Mouse (Mus musculus) heart, embryonic 16.5 days (tissue): ENCODE data around the gene Tspan9. TPM values are rescaled to one million over a fixed set of nuclear protein-coding genes. Genes with fewer than 3 reads are reported as not detected.

ENCODE experiments used
- ATAC-seq: fragments of 200-750 bp; cut with Nextera tagmentation; replicated peaks from 2 replicates; pipeline ENCODE4 v1.8.0; 2017; ENCODE audit warnings: moderate number of reproducible peaks; ENCODE audit not compliant: insufficient read depth, low FRiP score; ENCODE audit errors: extremely low read depth
- H3K27ac ChIP-seq: fragments of 300-500 bp; sonication (generic); 2 replicates; pipeline ENCODE4 v1.5.1; 2014; ENCODE audit warnings: mild to moderate bottlenecking, low read length, control low read depth, moderate library complexity
- H3K27me3 ChIP-seq: fragments of 300-500 bp; sonication (generic); 2 replicates; pipeline ENCODE4 v1.6.1; 2014; ENCODE audit warnings: low read length, mixed read lengths; ENCODE audit not compliant: control insufficient read depth, insufficient read depth
- H3K36me3 ChIP-seq: fragments of 300-500 bp; sonication (generic); 2 replicates; pipeline ENCODE4 v1.6.1; 2014; ENCODE audit not compliant: control insufficient read depth, insufficient read depth
- H3K4me1 ChIP-seq: fragments of 300-500 bp; sonication (generic); 2 replicates; pipeline ENCODE4 v1.6.1; 2014; ENCODE audit warnings: low read length, mixed read lengths; ENCODE audit not compliant: control insufficient read depth, insufficient read depth
- H3K4me2 ChIP-seq: fragments of 300-500 bp; sonication (generic); 2 replicates; pipeline ENCODE4 v1.6.1; 2014; ENCODE audit warnings: low read depth, mild to moderate bottlenecking, control low read depth, low read length
- H3K4me3 ChIP-seq: fragments of 300-500 bp; sonication (generic); 2 replicates; pipeline ENCODE4 v1.5.1; 2014; ENCODE audit warnings: mild to moderate bottlenecking, control low read depth, low read length
- H3K9ac ChIP-seq: fragments of 300-500 bp; sonication (generic); 2 replicates; pipeline ENCODE4 v1.6.1; 2014; ENCODE audit warnings: low read length, control low read depth
- H3K9me3 ChIP-seq: fragments of 300-500 bp; sonication (generic); replicated peaks from 2 replicates; pipeline ENCODE4 v1.6.1; 2016; ENCODE audit warnings: low read length; ENCODE audit not compliant: control insufficient read depth
- whole genome bisulfite sequencing: fragments of 180-500 bp; shearing (Covaris S2); extraction: QIAGEN DNeasy Blood & Tissue Kit; methylation state at CpG from one replicate; pipeline ENCODE4 v1.1.7; 2014; 5-methylcytosine and 5-hydroxymethylcytosine counted together
- polyA plus RNA-seq: library from polyadenylated mRNA; unstranded; fragments of >200 nt; fragmentation: Nextera tagmentation; extraction: Ambion mirVana; gene quantifications from 2 replicates; pipeline ENCODE4 v1.2.1, GENCODE M21; 2015

The Tspan9 gene
- polyA plus RNA-seq, 1 experiment from 2014 or later = 138 TPM

DNA sequence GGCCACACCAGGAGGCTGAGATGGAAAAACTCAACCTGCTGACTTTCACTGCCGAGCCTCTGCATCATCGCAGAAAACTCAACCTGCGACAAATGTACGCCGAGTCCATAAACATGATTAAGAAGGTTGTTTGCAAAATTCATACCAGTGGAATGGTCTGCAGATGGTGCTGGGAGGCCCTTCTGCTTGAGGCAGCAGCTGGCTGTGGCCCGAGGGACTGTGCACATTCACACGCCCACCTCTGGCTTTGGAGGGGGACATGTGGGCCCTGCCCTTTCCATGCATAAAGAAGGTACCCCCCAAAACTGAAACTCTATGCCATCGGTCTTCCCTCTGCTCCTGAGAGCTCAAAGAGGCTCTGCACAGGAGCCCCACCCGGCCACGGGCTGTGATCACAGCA is 141.3 kb downstream of the Tspan9 start:
- no peak for ATAC-seq
- Histone ChIP-seq H3K27me3 (no peaks in the 10 kb centered on the region), H3K4me3 (no peak overlapping the region), H3K4me2 (no peak overlapping the region), H3K9ac (0 out of 2 replicates have a peak overlapping the region, but pooled peaks have one; percentile 24), H3K4me1 (peaks cover 45% of the 10 kb centered on the region), H3K27ac (no peak overlapping the region; the same call in 1 of the 2 replicates), H3K36me3 (0 out of 2 replicates have a peak, but pooled peaks cover 5% of the 10 kb centered on the region), H3K9me3 (no peaks in the 10 kb centered on the region)
- 75% methylated on average over 10 of the region's 10 CpGs for WGBS

- Histone ChIP-seq H3K27ac (peak overlapping the region; percentile 1; the same call in 1 of the 2 replicates), H3K4me3 (no peak overlapping the region), H3K27me3 (no peaks in the 10 kb centered on the region), H3K4me2 (no peak overlapping the region), H3K9ac (no peak overlapping the region), H3K9me3 (no peaks in the 10 kb centered on the region), H3K4me1 (peaks cover 44% of the 10 kb centered on the region), H3K36me3 (0 out of 2 replicates have a peak, but pooled peaks cover 5% of the 10 kb centered on the region)
- WGBS = 79% methylated on average over 1 of the region's 1 CpGs
- ATAC-seq = no peak
These were observed 141.8 kb downstream of the Tspan9 start for GRCm38 (mm10) chr6:128001587-128001986.

GRCm38 (mm10) chr6:128000777-128001176 is 142.6 kb downstream of the Tspan9 start:
- Histone ChIP-seq H3K4me2 (no peak overlapping the region), H3K27ac (no peak overlapping the region), H3K36me3 (0 out of 2 replicates have a peak, but pooled peaks cover 5% of the 10 kb centered on the region), H3K9ac (no peak overlapping the region), H3K4me3 (no peak overlapping the region), H3K9me3 (no peaks in the 10 kb centered on the region), H3K27me3 (no peaks in the 10 kb centered on the region), H3K4me1 (peaks cover 36% of the 10 kb centered on the region)
- no peak for ATAC-seq
- 69% methylated on average over 3 of the region's 3 CpGs for WGBS

- Histone ChIP-seq H3K36me3 (0 out of 2 replicates have a peak, but pooled peaks cover 5% of the 10 kb centered on the region), H3K27me3 (no peaks in the 10 kb centered on the region), H3K27ac (no peak overlapping the region), H3K4me3 (no peak overlapping the region), H3K4me1 (peaks cover 23% of the 10 kb centered on the region), H3K9ac (no peak overlapping the region), H3K9me3 (no peaks in the 10 kb centered on the region), H3K4me2 (no peak overlapping the region)
- no peak for ATAC-seq
- WGBS = 57% methylated on average over 2 of the region's 2 CpGs
These were observed 144.3 kb downstream of the Tspan9 start for GRCm38 (mm10) chr6:127999118-127999517.

GRCm38 (mm10) chr6:127996928-127997327 is 146.5 kb downstream of the Tspan9 start:
- H3K4me2 ChIP-seq = no peak overlapping the region
- WGBS = 87% methylated on average over 4 of the region's 5 CpGs
- H3K9ac ChIP-seq = no peak overlapping the region
- no peak for ATAC-seq
- peaks cover 24% of the 10 kb centered on the region for H3K4me1 ChIP-seq
- no peaks in the 10 kb centered on the region for H3K9me3 ChIP-seq
- H3K27me3 ChIP-seq = no peaks in the 10 kb centered on the region
- H3K27ac ChIP-seq = no peak overlapping the region
- H3K4me3 ChIP-seq = no peak overlapping the region
- H3K36me3 ChIP-seq = peaks cover 9% of the 10 kb centered on the region; the same call in 1 of the 2 replicates

DNA sequence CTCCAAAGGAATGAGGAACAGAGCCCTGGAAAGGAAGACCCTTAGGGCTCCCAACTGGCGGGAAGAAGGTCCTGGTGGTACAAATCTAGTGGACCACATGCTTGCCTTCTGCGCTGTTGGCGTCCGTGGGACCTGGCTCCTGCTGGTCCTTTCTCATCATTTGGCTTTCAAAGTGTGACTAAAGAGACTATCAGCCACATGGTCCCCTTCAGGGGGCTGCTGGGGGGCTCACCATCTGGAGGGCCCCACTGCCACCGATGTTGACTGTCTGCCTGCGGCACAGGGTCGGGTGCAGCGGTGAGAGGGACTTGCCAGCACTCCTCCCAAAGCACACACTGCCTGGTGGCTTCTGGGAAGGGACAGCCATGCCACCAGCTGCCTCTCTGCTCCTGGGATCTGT is 150.4 kb downstream of the Tspan9 start:
- no peak overlapping the region for H3K4me3 ChIP-seq
- 78% methylated on average over 8 of the region's 8 CpGs for WGBS
- no peak overlapping the region for H3K9ac ChIP-seq
- no peaks in the 10 kb centered on the region for H3K27me3 ChIP-seq
- no peak overlapping the region for H3K4me2 ChIP-seq
- H3K36me3 ChIP-seq = peaks cover 7% of the 10 kb centered on the region; the same call in 1 of the 2 replicates
- ATAC-seq = no peak
- no peaks in the 10 kb centered on the region for H3K9me3 ChIP-seq
- no peak overlapping the region; the same call in 1 of the 2 replicates for H3K27ac ChIP-seq
- peaks cover 53% of the 10 kb centered on the region for H3K4me1 ChIP-seq

- Histone ChIP-seq H3K27me3 (no peaks in the 10 kb centered on the region), H3K27ac (peak overlapping the region; percentile 99), H3K4me2 (peak overlapping the region; percentile 62), H3K4me3 (peak overlapping the region; percentile 51; the same call in 1 of the 2 replicates), H3K36me3 (peaks cover 3% of the 10 kb centered on the region; the same call in 1 of the 2 replicates), H3K4me1 (peaks cover 67% of the 10 kb centered on the region), H3K9me3 (no peaks in the 10 kb centered on the region), H3K9ac (peak overlapping the region; percentile 77)
- peak; percentile 35 for ATAC-seq
- 42% methylated on average over 11 of the region's 11 CpGs for WGBS
These were observed 151.8 kb downstream of the Tspan9 start for GRCm38 (mm10) chr6:127991509-127992176.

GRCm38 (mm10) chr6:127989624-127990212 is 153.7 kb downstream of the Tspan9 start:
- peak overlapping the region; percentile 77 for H3K9ac ChIP-seq
- peaks cover 3% of the 10 kb centered on the region; the same call in 1 of the 2 replicates for H3K36me3 ChIP-seq
- H3K27me3 ChIP-seq = no peaks in the 10 kb centered on the region
- H3K4me3 ChIP-seq = peak overlapping the region; percentile 51
- H3K9me3 ChIP-seq = no peaks in the 10 kb centered on the region
- peak; percentile 90 for ATAC-seq
- peaks cover 83% of the 10 kb centered on the region for H3K4me1 ChIP-seq
- peak overlapping the region; percentile 99 for H3K27ac ChIP-seq
- 27% methylated on average over 11 of the region's 11 CpGs for WGBS
- H3K4me2 ChIP-seq = peak overlapping the region; percentile 62

- 68% methylated on average over 12 of the region's 12 CpGs for WGBS
- H3K36me3 ChIP-seq = peaks cover 3% of the 10 kb centered on the region; the same call in 1 of the 2 replicates
- no peaks in the 10 kb centered on the region for H3K9me3 ChIP-seq
- H3K4me2 ChIP-seq = peak overlapping the region; percentile 14; the same call in 1 of the 2 replicates
- 0 out of 2 replicates have a peak, but pooled peaks have one; percentile 0 for ATAC-seq
- peaks cover 80% of the 10 kb centered on the region for H3K4me1 ChIP-seq
- no peaks in the 10 kb centered on the region for H3K27me3 ChIP-seq
- peak overlapping the region; percentile 64 for H3K9ac ChIP-seq
- H3K4me3 ChIP-seq = no peak overlapping the region
- H3K27ac ChIP-seq = peak overlapping the region; percentile 99
These were observed 154.4 kb downstream of the Tspan9 start for GRCm38 (mm10) chr6:127988944-127989494.
